Mouse (Mus musculus) midbrain, postnatal 0 days (tissue): ENCODE results near the gene Nhlrc2. TPM values are rescaled to one million over a fixed set of nuclear protein-coding genes. Genes with fewer than 3 reads are reported as not detected.

Experiments
- ATAC-seq: fragments of 200-750 bp; cut with Nextera tagmentation; 2 replicates; pipeline ENCODE4 v1.8.0; 2017; ENCODE audit warnings: moderate number of reproducible peaks, mild to moderate bottlenecking, moderate TSS enrichment, moderate library complexity; ENCODE audit not compliant: low FRiP score
- DNase-seq: peaks from one replicate; pipeline ENCODE4 v3.0.0-alpha.2; 2015; ENCODE audit warnings: low spot score
- H3K27ac ChIP-seq: fragments of 300-500 bp; sonication (generic); 2 replicates; pipeline ENCODE4 v1.5.1; 2014; ENCODE audit warnings: low read depth, mild to moderate bottlenecking, low read length, mixed read lengths
- H3K27me3 ChIP-seq: fragments of 300-500 bp; sonication (generic); 2 replicates; pipeline ENCODE4 v1.6.1; 2014; ENCODE audit warnings: low read length, control low read depth, mixed read lengths; ENCODE audit not compliant: insufficient read depth
- H3K36me3 ChIP-seq: fragments of 300-500 bp; sonication (generic); 2 replicates; pipeline ENCODE4 v1.6.1; 2014; ENCODE audit warnings: low read length, control low read depth, mixed read lengths; ENCODE audit not compliant: insufficient read depth
- H3K4me1 ChIP-seq: fragments of 300-500 bp; sonication (generic); 2 replicates; pipeline ENCODE4 v1.6.1; 2014; ENCODE audit warnings: mild to moderate bottlenecking, control low read depth, antibody characterized with exemption, low read length, mixed read lengths; ENCODE audit not compliant: insufficient read depth
- H3K4me2 ChIP-seq: fragments of 300-500 bp; sonication (generic); 2 replicates; pipeline ENCODE4 v1.6.1; 2014; ENCODE audit warnings: low read depth, mild to moderate bottlenecking, low read length, mixed read lengths; ENCODE audit not compliant: poor library complexity, severe bottlenecking
- H3K4me3 ChIP-seq: fragments of 300-500 bp; sonication (generic); 2 replicates; pipeline ENCODE4 v1.5.1; 2014; ENCODE audit warnings: low read depth, mild to moderate bottlenecking, low read length, moderate library complexity
- H3K9ac ChIP-seq: fragments of 300-500 bp; sonication (generic); replicated peaks from 2 replicates; pipeline ENCODE4 v1.6.1; 2014; ENCODE audit warnings: mild to moderate bottlenecking, low read length, moderate library complexity, mixed read lengths; ENCODE audit not compliant: poor library complexity, severe bottlenecking
- H3K9me3 ChIP-seq: fragments of 300-500 bp; sonication (generic); 2 replicates; pipeline ENCODE4 v1.6.1; 2016; ENCODE audit warnings: low read length, control low read depth
- CTCF ChIP-seq: IDR thresholded peaks from 2 replicates; pipeline ENCODE4 v1.5.1; 2016; ENCODE audit warnings: antibody characterized with exemption, mild to moderate bottlenecking
- WGBS: fragments of 180-500 bp; shearing (Covaris S2); extraction: QIAGEN DNeasy Blood & Tissue Kit; methylation state at CpG from one replicate; pipeline ENCODE4 v1.1.7; 2014; 5-methylcytosine and 5-hydroxymethylcytosine counted together
- polyA plus RNA-seq: library from polyadenylated mRNA; unstranded; fragments of >200 nt; fragmentation: Nextera tagmentation; extraction: Ambion mirVana; gene quantifications from 2 replicates; pipeline ENCODE4 v1.2.1, GENCODE M21; 2015
- total RNA-seq: library from RNA; depleted of rRNA; stranded (reverse); fragments of >200 nt; gene quantifications from 2 replicates; pipeline ENCODE4 v1.2.3, GENCODE M21; 2014; rRNA removed

Gene Nhlrc2
- total and polyA plus RNA-seq, 2 experiments from 2014 or later, result 6.6 to 9.9 TPM

GRCm38 (mm10) chr19:56652034-56652962 is 104.2 kb downstream of the Nhlrc2 start:
- DNase-seq, result peak; percentile 32
- H3K36me3 ChIP-seq, result no peaks in the 10 kb centered on the region
- H3K27ac ChIP-seq, result no peak overlapping the region
- peaks cover 3% of the 10 kb centered on the region for H3K27me3 ChIP-seq
- H3K9me3 ChIP-seq, result no peaks in the 10 kb centered on the region
- no peak overlapping the region for H3K9ac ChIP-seq
- H3K4me3 ChIP-seq, result no peak overlapping the region
- TF ChIP-seq CTCF, result no peak
- 17% methylated on average over 19 of the region's 19 CpGs for WGBS
- no peak for ATAC-seq
- peak overlapping the region; percentile 32 for H3K4me2 ChIP-seq
- no peaks in the 10 kb centered on the region for H3K4me1 ChIP-seq

Other genes with a start within 250 kb of the Nhlrc2 start
- 0.57 and 0.99 TPM in 2 replicates for gene Nrap, start 158.2 kb upstream of the Nhlrc2 start, total RNA-seq
- 0.69 and 0.80 TPM in 2 replicates for gene Nrap, start 158.2 kb upstream of the Nhlrc2 start, polyA plus RNA-seq
- gene Casp7, start 151.1 kb upstream of the Nhlrc2 start, total RNA-seq, result 25.2 and 25.9 TPM in 2 replicates
- gene Casp7, start 151.1 kb upstream of the Nhlrc2 start, polyA plus RNA-seq, result 34.5 and 39.2 TPM in 2 replicates
- 0.19 and 0.38 TPM in 2 replicates for gene Plekhs1, start 86.6 kb upstream of the Nhlrc2 start, total RNA-seq
- gene Plekhs1, start 86.6 kb upstream of the Nhlrc2 start, polyA plus RNA-seq, result 0.26 and 0.45 TPM in 2 replicates
- gene Dclre1a, start within 50 bp of the Nhlrc2 start, total RNA-seq, result 7.5 and 11.1 TPM in 2 replicates
- gene Dclre1a, start within 50 bp of the Nhlrc2 start, polyA plus RNA-seq, result 10.9 and 13.2 TPM in 2 replicates
- 5.1 and 7.6 TPM in 2 replicates for gene Adrb1, start 173.9 kb downstream of the Nhlrc2 start, total RNA-seq
- 2.0 and 2.9 TPM in 2 replicates for gene Adrb1, start 173.9 kb downstream of the Nhlrc2 start, polyA plus RNA-seq